Mouse (Mus musculus) thymus, postnatal 10 days (tissue): ENCODE measurements around the gene Acp7.

ENCODE experiments used
- DNase-seq, 2 experiments: peaks; one replicate each; pipeline ENCODE4 v3.0.0; 2021; ENCODE audit warnings: low spot score in 2 of 2

Acp7 gene

GRCm38 (mm10) chr7:28576271-28576914, 54.7 kb downstream of the Acp7 start:
- no peak for DNase-seq

GRCm38 (mm10) chr7:28575597-28575996, 55.5 kb downstream of the Acp7 start:
- DNase-seq = no peak

GRCm38 (mm10) chr7:28573236-28573635, 57.9 kb downstream of the Acp7 start:
- no peak for DNase-seq

- no peak for DNase-seq
Measured at GRCm38 (mm10) chr7:28572689-28573088, 58.4 kb downstream of the Acp7 start.

- no peak for DNase-seq
Measured at GRCm38 (mm10) chr7:28570982-28571682, 60.0 kb downstream of the Acp7 start.

- no peak for DNase-seq
Measured at GRCm38 (mm10) chr7:28570291-28570981, 60.7 kb downstream of the Acp7 start.

GRCm38 (mm10) chr7:28568253-28568652, 62.9 kb downstream of the Acp7 start:
- peak in 1 of 2 experiments; percentile 79 for DNase-seq

GRCm38 (mm10) chr7:28567539-28567938, 63.6 kb downstream of the Acp7 start:
- DNase-seq = no peak

- peak; percentile 48 to 53 for DNase-seq
Measured at GRCm38 (mm10) chr7:28565407-28565806, 65.7 kb downstream of the Acp7 start.

- no peak for DNase-seq
Measured at GRCm38 (mm10) chr7:28562951-28563350, 68.2 kb downstream of the Acp7 start.

- DNase-seq = no peak
Measured at GRCm38 (mm10) chr7:28562371-28562770, 68.8 kb downstream of the Acp7 start.

GRCm38 (mm10) chr7:28561967-28562366, 69.2 kb downstream of the Acp7 start:
- no peak for DNase-seq

GRCm38 (mm10) chr7:28560856-28561255, 70.3 kb downstream of the Acp7 start:
- peak; percentile 63 to 67 for DNase-seq

GRCm38 (mm10) chr7:28558486-28558885, 72.6 kb downstream of the Acp7 start:
- no peak for DNase-seq

GRCm38 (mm10) chr7:28557708-28558107, 73.4 kb downstream of the Acp7 start:
- peak; percentile 88 to 89 for DNase-seq
